Mouse (Mus musculus): ENCODE measurements around the gene 1110008P14Rik.

- TF ChIP-seq MYOD1 (IDR thresholded peaks at IDR 0.05; ENCODE audit: control insufficient read depth, insufficient read length, low read depth) (no peak), CTCF (IDR thresholded peaks at IDR 0.05; ENCODE audit: control insufficient read depth, insufficient read depth, insufficient read length) (no peak), MAX (IDR thresholded peaks at IDR 0.05) (no peak)
These were observed 34.8 kb upstream of the 1110008P14Rik start for GRCm38 (mm10) chr2:32416556-32416955.
